Mouse (Mus musculus) midbrain, postnatal 0 days (tissue): ENCODE results near the gene Umps. TPM values are rescaled to one million over a fixed set of nuclear protein-coding genes. Genes with fewer than 3 reads are reported as not detected.
A peak's percentile ranks its signal among the peaks of the same experiment; 100 is the strongest.

Experiments
- ATAC-seq: fragments of 200-750 bp; cut with Nextera tagmentation; 2 replicates; pipeline ENCODE4 v1.8.0; 2017; ENCODE audit warnings: moderate number of reproducible peaks, mild to moderate bottlenecking, moderate TSS enrichment, moderate library complexity; ENCODE audit not compliant: low FRiP score
- DNase-seq: peaks from one replicate; pipeline ENCODE4 v3.0.0-alpha.2; 2015; ENCODE audit warnings: low spot score
- H3K27ac ChIP-seq: fragments of 300-500 bp; sonication (generic); 2 replicates; pipeline ENCODE4 v1.5.1; 2014; ENCODE audit warnings: low read depth, mild to moderate bottlenecking, low read length, mixed read lengths
- H3K27me3 ChIP-seq: fragments of 300-500 bp; sonication (generic); 2 replicates; pipeline ENCODE4 v1.6.1; 2014; ENCODE audit warnings: low read length, control low read depth, mixed read lengths; ENCODE audit not compliant: insufficient read depth
- H3K36me3 ChIP-seq: fragments of 300-500 bp; sonication (generic); 2 replicates; pipeline ENCODE4 v1.6.1; 2014; ENCODE audit warnings: low read length, control low read depth, mixed read lengths; ENCODE audit not compliant: insufficient read depth
- H3K4me1 ChIP-seq: fragments of 300-500 bp; sonication (generic); 2 replicates; pipeline ENCODE4 v1.6.1; 2014; ENCODE audit warnings: mild to moderate bottlenecking, control low read depth, antibody characterized with exemption, low read length, mixed read lengths; ENCODE audit not compliant: insufficient read depth
- H3K4me2 ChIP-seq: fragments of 300-500 bp; sonication (generic); 2 replicates; pipeline ENCODE4 v1.6.1; 2014; ENCODE audit warnings: low read depth, mild to moderate bottlenecking, low read length, mixed read lengths; ENCODE audit not compliant: poor library complexity, severe bottlenecking
- H3K4me3 ChIP-seq: fragments of 300-500 bp; sonication (generic); 2 replicates; pipeline ENCODE4 v1.5.1; 2014; ENCODE audit warnings: low read depth, mild to moderate bottlenecking, low read length, moderate library complexity
- H3K9ac ChIP-seq: fragments of 300-500 bp; sonication (generic); replicated peaks from 2 replicates; pipeline ENCODE4 v1.6.1; 2014; ENCODE audit warnings: mild to moderate bottlenecking, low read length, moderate library complexity, mixed read lengths; ENCODE audit not compliant: poor library complexity, severe bottlenecking
- H3K9me3 ChIP-seq: fragments of 300-500 bp; sonication (generic); 2 replicates; pipeline ENCODE4 v1.6.1; 2016; ENCODE audit warnings: low read length, control low read depth
- CTCF ChIP-seq: IDR thresholded peaks from 2 replicates; pipeline ENCODE4 v1.5.1; 2016; ENCODE audit warnings: antibody characterized with exemption, mild to moderate bottlenecking
- WGBS: fragments of 180-500 bp; shearing (Covaris S2); extraction: QIAGEN DNeasy Blood & Tissue Kit; methylation state at CpG from one replicate; pipeline ENCODE4 v1.1.7; 2014; 5-methylcytosine and 5-hydroxymethylcytosine counted together
- polyA plus RNA-seq: library from polyadenylated mRNA; unstranded; fragments of >200 nt; fragmentation: Nextera tagmentation; extraction: Ambion mirVana; gene quantifications from 2 replicates; pipeline ENCODE4 v1.2.1, GENCODE M21; 2015
- total RNA-seq: library from RNA; depleted of rRNA; stranded (reverse); fragments of >200 nt; gene quantifications from 2 replicates; pipeline ENCODE4 v1.2.3, GENCODE M21; 2014; rRNA removed

Gene Umps
- total RNA-seq (18.4 and 19.8 TPM in 2 replicates), polyA plus RNA-seq (22.2 and 22.5 TPM in 2 replicates)

DNA sequence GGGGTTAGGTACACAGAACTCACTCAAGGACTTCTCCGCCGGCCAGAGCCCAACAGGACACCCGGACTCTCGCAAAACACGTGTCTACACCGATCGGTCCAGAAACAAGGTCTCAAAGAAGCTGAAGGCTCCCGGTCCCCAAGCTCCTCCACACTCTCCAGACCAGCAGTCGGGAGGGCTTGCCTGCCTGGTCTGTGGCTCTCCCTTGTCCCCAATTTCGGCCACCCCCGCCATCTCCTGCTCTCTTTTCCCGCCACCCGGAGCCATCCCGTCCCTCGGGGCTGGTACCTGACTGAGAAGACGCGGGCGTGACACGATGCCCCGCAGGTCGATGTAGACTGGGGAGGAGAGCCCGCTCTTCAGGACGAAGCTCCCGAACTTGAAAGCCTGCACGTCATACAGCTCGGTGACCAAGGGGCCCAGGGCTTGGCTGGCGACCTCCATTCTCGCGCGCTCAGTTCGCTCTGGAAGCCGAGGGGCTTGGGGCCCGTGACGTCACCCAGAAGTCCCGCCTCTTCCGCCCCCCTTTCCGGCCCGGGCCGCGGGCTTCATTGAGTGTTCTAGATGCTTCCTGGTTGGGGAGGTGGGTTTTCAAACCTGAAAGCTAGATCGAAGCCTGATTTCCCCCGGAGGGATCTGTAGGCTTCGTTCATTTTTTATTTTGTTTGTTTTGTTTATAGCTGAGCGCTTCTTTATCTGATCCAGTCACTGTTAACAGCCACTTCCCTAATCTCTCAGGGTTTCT is at the start of gene Umps:
Gene Umps, minus strand, starts transcription at position 501 of the 745 bp plus-strand sequence.
- H3K9ac ChIP-seq, result peak within 1 kb of the TSS; percentile 76
- no peak for TF ChIP-seq CTCF
- H3K4me1 ChIP-seq, result peaks cover 2% of the 10 kb centered on the region; the same call in 1 of the 2 replicates
- H3K9me3 ChIP-seq, result no peaks in the 10 kb centered on the region
- H3K36me3 ChIP-seq, result peaks cover 5% of the 10 kb centered on the region
- ATAC-seq, result peak; percentile 95
- peak within 1 kb of the TSS; percentile 72 for H3K4me3 ChIP-seq
- DNase-seq, result peak; percentile 92
- no peaks in the 10 kb centered on the region for H3K27me3 ChIP-seq
- H3K4me2 ChIP-seq, result peak within 1 kb of the TSS; percentile 69
- 1% methylated on average over 44 of the region's 44 CpGs for WGBS
- peak within 1 kb of the TSS; percentile 34; the same call in 1 of the 2 replicates for H3K27ac ChIP-seq

DNA sequence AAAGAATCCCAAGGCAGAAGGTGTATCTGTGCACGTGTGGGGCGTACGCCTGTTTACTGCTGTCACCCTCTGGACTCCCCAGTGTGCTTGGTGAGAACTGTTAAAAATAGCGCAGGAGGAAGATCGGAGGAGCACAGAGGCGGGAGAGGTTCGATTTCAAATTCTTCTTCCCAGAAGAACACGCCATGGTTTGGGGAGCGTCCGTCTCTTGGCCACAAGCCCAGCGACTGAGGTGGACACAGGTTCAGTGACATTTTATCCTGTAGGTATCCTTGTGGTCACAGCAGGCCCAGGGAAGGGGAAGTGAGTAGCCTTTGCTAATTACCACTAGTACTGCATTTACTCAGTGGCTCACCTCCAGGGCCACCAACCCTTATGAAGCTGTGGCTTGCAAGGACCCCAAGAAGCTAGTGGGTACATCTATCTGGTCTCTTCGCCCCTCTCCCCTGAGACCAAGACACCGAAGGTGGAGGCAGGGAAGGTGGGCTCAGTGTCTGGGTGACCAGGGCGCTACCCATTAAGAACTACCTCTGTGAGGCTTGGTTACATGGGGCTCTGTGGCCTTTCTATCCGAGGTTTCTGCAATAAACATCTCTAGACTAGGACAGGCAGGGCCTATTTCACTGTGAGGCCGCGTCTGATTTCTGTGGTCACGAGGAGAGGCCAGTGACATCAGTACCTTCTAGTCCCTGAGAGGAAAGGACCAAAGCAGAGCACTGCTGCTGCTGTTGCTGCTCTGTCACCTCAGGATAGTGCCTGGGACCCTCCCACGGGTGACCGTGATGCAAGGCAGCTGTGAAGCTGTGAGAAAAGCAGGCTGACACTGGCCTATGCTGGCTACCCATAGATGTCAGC is 45.4 kb upstream of the Umps start:
- 92% methylated on average over 20 of the region's 20 CpGs for WGBS

DNA sequence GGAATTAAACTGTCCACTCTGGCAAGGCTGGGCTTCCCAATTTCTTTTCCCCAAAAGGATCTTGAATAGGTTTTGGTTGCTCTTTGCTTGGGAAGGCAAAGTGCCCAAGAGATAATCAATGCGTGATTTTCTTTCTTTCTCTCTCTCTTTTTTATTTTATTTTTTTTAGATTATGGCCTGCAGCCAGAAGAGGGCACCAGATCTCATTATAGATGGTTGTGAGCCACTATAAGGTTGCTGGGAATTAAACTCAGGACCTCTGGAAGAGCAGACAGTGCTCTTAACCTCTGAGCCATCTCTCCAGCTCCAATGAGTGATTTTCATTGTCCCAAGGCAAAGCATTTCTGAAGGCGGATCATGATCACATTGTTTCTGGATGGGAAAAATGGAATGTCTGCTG is 42.7 kb upstream of the Umps start:
- H3K27ac ChIP-seq, result no peak overlapping the region
- H3K27me3 ChIP-seq, result no peaks in the 10 kb centered on the region
- no peak overlapping the region for H3K4me3 ChIP-seq
- H3K36me3 ChIP-seq, result peaks cover 28% of the 10 kb centered on the region
- 90% methylated on average over 2 of the region's 2 CpGs for WGBS
- no peaks in the 10 kb centered on the region for H3K4me1 ChIP-seq
- no peak for TF ChIP-seq CTCF
- DNase-seq (no peak), ATAC-seq (no peak)
- H3K4me2 ChIP-seq, result no peak overlapping the region
- no peaks in the 10 kb centered on the region for H3K9me3 ChIP-seq
- H3K9ac ChIP-seq, result no peak overlapping the region

More for the DNA sequence above, 45.4 kb upstream of the Umps start:
- Histone ChIP-seq H3K9me3 (no peaks in the 10 kb centered on the region), H3K27me3 (no peaks in the 10 kb centered on the region), H3K9ac (no peak overlapping the region), H3K36me3 (peaks cover 38% of the 10 kb centered on the region), H3K4me1 (no peaks in the 10 kb centered on the region), H3K27ac (no peak overlapping the region), H3K4me2 (no peak overlapping the region), H3K4me3 (no peak overlapping the region)
- ATAC-seq (no peak), DNase-seq (no peak)
- TF ChIP-seq CTCF, result no peak

DNA sequence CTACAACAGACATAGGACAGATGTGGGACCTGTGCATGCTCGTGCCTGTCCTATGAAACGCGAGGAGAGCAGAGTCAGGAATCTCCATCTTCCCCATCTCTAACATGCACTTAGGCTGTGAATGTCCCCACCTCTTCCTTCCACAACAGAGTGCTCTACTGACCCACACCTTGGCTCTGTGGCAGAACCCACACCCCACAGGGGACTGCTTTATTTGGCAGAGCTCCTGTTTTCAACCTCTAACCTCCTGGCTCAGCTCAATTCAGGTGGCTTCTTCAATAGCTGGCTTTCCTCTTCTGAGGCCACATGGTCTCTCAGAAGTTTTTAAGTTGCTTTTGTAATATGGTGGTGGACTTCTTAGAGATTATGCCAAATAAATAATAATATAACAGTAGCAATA is 39.1 kb upstream of the Umps start:
- Histone ChIP-seq H3K4me2 (no peak overlapping the region), H3K27me3 (no peaks in the 10 kb centered on the region), H3K4me3 (no peak overlapping the region), H3K27ac (no peak overlapping the region), H3K9me3 (no peaks in the 10 kb centered on the region), H3K36me3 (peaks cover 14% of the 10 kb centered on the region; the same call in 1 of the 2 replicates), H3K9ac (no peak overlapping the region), H3K4me1 (no peaks in the 10 kb centered on the region)
- 93% methylated on average over 3 of the region's 3 CpGs for WGBS
- DNase-seq (no peak), ATAC-seq (no peak)
- no peak for TF ChIP-seq CTCF

DNA sequence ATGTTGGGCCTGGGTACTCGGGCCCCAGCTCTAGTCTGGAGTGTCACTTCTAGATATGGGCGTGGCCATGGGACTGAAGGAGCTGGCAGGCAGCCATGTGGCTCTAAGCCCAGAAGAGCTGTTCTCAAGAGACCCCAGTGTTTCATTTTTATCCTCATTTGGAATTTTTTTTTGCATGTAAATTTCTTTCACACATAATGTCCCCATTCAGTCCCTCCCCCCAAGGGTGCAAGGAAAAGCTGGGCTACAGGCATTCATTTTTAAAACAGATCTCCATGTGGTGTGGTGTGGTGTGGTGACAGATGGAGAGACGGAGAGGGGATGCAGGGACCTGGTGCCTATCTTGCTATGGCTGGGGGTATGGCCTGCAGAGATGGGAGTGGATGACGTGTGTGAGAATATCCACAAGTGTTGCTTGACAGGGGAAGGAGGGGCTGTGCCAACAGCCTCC is 37.3 kb upstream of the Umps start:
- ATAC-seq (peak; percentile 75), DNase-seq (peak; percentile 90)
- H3K9ac ChIP-seq, result no peak overlapping the region
- H3K9me3 ChIP-seq, result no peaks in the 10 kb centered on the region
- H3K27ac ChIP-seq, result peak overlapping the region; percentile 55
- 22% methylated on average over 4 of the region's 4 CpGs for WGBS
- 0 out of 2 replicates have a peak, but pooled peaks cover 3% of the 10 kb centered on the region for H3K36me3 ChIP-seq
- H3K4me1 ChIP-seq, result no peaks in the 10 kb centered on the region
- H3K4me3 ChIP-seq, result no peak overlapping the region
- H3K4me2 ChIP-seq, result no peak overlapping the region
- H3K27me3 ChIP-seq, result no peaks in the 10 kb centered on the region
- no peak for TF ChIP-seq CTCF
